Mouse (Mus musculus): ENCODE data around the gene Tmem107. TPM values are rescaled to one million over a fixed set of nuclear protein-coding genes. Genes with fewer than 3 reads are reported as not detected.

Gene Tmem107
- polyA plus RNA-seq (2014; fragmentation: Nextera tagmentation; extraction: Ambion mirVana) = 59.4 and 59.8 TPM in 2 replicates

DNA sequence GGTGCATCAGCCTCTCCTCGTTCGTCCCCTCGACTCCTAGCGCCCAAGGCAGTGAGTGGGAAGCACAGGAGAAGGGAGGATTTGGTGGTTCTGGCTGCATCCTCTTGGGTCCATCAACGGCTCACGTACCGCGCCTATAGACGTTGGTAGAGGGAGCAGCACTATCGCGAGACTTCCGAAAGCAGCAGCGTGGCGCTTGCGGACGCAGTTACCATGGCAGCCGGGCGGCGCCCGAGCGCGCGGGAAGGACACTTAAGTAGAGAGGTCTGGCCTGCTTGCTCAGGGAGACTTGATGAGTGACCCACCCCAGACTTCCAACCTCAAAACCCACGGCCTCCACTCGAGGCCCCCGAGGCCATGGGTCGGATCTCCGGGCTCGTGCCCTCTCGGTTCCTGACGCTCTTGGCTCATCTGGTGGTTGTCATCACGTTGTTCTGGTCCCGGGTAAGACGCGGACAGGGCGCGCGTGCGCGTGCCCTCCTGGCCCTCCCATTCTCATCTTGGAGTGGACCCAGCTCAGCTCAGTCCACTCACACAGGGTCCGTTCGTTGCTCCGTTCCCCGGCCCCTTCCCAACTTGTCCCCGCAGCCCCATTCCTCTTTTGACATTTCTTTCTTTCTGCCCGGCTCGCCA is at the start of gene Tmem107:
Gene Tmem107 (plus strand): TSS at position 217 of the 633 bp plus-strand sequence.
- Histone ChIP-seq H3K36me3 (ENCODE audit: control insufficient read depth, insufficient read depth, low read length) (no peaks in the 10 kb centered on the region), H3K4me1 (ENCODE audit: control insufficient read depth, insufficient read depth, low read length) (peaks cover 21% of the 10 kb centered on the region), H3K27me3 (ENCODE audit: control insufficient read depth, insufficient read depth, low read length) (no peaks in the 10 kb centered on the region), H3K9ac (replicated peaks; ENCODE audit: low read depth, low read length) (peak within 1 kb of the TSS; percentile 70), H3K4me3 (ENCODE audit: low read depth, low read length) (peak within 1 kb of the TSS; percentile 60), H3K27ac (ENCODE audit: low read length) (peak within 1 kb of the TSS; percentile 95), H3K4me2 (replicated peaks; ENCODE audit: low read depth, low read length) (peak within 1 kb of the TSS; percentile 52), H3K9me3 (ENCODE audit: control insufficient read depth, low read depth, low read length) (no peaks in the 10 kb centered on the region)
- ATAC-seq (ENCODE audit: insufficient number of reproducible peaks, insufficient read depth, low FRiP score, low read depth) = peak; percentile 93
- under 1% methylated on average over 47 of the region's 47 CpGs for WGBS

GRCm38 (mm10) chr11:69026562-69026961 is 44.0 kb upstream of the Tmem107 start:
- Histone ChIP-seq H3K36me3 (ENCODE audit: control insufficient read depth, insufficient read depth, low read length) (peaks cover 92% of the 10 kb centered on the region), H3K4me1 (ENCODE audit: control insufficient read depth, insufficient read depth, low read length) (no peaks in the 10 kb centered on the region), H3K27ac (ENCODE audit: low read length) (no peak overlapping the region), H3K9me3 (ENCODE audit: control insufficient read depth, low read depth, low read length) (no peaks in the 10 kb centered on the region), H3K4me2 (replicated peaks; ENCODE audit: low read depth, low read length) (no peak overlapping the region), H3K9ac (replicated peaks; ENCODE audit: low read depth, low read length) (no peak overlapping the region), H3K4me3 (ENCODE audit: low read depth, low read length) (no peak overlapping the region), H3K27me3 (ENCODE audit: control insufficient read depth, insufficient read depth, low read length) (no peaks in the 10 kb centered on the region)
- ATAC-seq (ENCODE audit: insufficient number of reproducible peaks, insufficient read depth, low FRiP score, low read depth) = no peak
- 93% methylated on average over 3 of the region's 3 CpGs for WGBS

- Histone ChIP-seq H3K27me3 (ENCODE audit: control insufficient read depth, insufficient read depth, low read length) (no peaks in the 10 kb centered on the region), H3K4me1 (ENCODE audit: control insufficient read depth, insufficient read depth, low read length) (no peaks in the 10 kb centered on the region), H3K4me3 (ENCODE audit: low read depth, low read length) (no peak overlapping the region), H3K36me3 (ENCODE audit: control insufficient read depth, insufficient read depth, low read length) (peaks cover 93% of the 10 kb centered on the region), H3K9ac (replicated peaks; ENCODE audit: low read depth, low read length) (no peak overlapping the region), H3K27ac (ENCODE audit: low read length) (no peak overlapping the region), H3K4me2 (replicated peaks; ENCODE audit: low read depth, low read length) (no peak overlapping the region), H3K9me3 (ENCODE audit: control insufficient read depth, low read depth, low read length) (no peaks in the 10 kb centered on the region)
- WGBS = 75% methylated on average over 2 of the region's 2 CpGs
- no peak for ATAC-seq (ENCODE audit: insufficient number of reproducible peaks, insufficient read depth, low FRiP score, low read depth)
Measured at GRCm38 (mm10) chr11:69028805-69029204, 41.8 kb upstream of the Tmem107 start.

DNA sequence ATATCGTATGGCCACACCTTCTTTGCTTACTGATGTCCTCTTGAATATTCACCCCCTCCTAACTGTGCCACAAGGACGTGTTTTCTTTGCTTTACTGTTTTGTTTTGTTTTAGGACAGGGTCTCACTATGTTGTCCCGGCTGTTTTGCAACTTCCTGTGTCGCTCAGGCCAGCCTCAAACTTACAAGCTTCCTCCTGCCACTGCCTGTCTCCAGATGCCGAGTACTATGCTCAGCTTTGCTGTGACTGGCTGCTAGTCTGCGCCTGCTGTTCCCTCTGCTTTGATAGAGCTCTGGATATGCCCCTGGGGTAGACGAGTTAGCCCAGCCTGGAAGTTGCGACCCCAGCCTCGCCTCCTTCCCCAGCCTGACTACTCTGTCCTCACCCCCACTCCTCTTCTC is 37.1 kb upstream of the Tmem107 start:
- H3K4me3 ChIP-seq (ENCODE audit: low read depth, low read length) = no peak overlapping the region
- no peaks in the 10 kb centered on the region for H3K9me3 ChIP-seq (ENCODE audit: control insufficient read depth, low read depth, low read length)
- H3K27ac ChIP-seq (ENCODE audit: low read length) = no peak overlapping the region
- H3K27me3 ChIP-seq (ENCODE audit: control insufficient read depth, insufficient read depth, low read length) = no peaks in the 10 kb centered on the region
- ATAC-seq (ENCODE audit: insufficient number of reproducible peaks, insufficient read depth, low FRiP score, low read depth) = no peak
- no peak overlapping the region for H3K4me2 ChIP-seq (replicated peaks; ENCODE audit: low read depth, low read length)
- H3K9ac ChIP-seq (replicated peaks; ENCODE audit: low read depth, low read length) = no peak overlapping the region
- H3K4me1 ChIP-seq (ENCODE audit: control insufficient read depth, insufficient read depth, low read length) = peaks cover 20% of the 10 kb centered on the region; the same call in 1 of the 2 replicates
- H3K36me3 ChIP-seq (ENCODE audit: control insufficient read depth, insufficient read depth, low read length) = peaks cover 63% of the 10 kb centered on the region
- WGBS = 74% methylated on average over 9 of the region's 9 CpGs

GRCm38 (mm10) chr11:69034585-69034984 is 36.0 kb upstream of the Tmem107 start:
- peaks cover 53% of the 10 kb centered on the region for H3K36me3 ChIP-seq (ENCODE audit: control insufficient read depth, insufficient read depth, low read length)
- WGBS = 86% methylated on average over 3 of the region's 3 CpGs
- no peak overlapping the region for H3K4me3 ChIP-seq (ENCODE audit: low read depth, low read length)
- peaks cover 29% of the 10 kb centered on the region for H3K4me1 ChIP-seq (ENCODE audit: control insufficient read depth, insufficient read depth, low read length)
- H3K9me3 ChIP-seq (ENCODE audit: control insufficient read depth, low read depth, low read length) = no peaks in the 10 kb centered on the region
- ATAC-seq (ENCODE audit: insufficient number of reproducible peaks, insufficient read depth, low FRiP score, low read depth) = no peak
- H3K9ac ChIP-seq (replicated peaks; ENCODE audit: low read depth, low read length) = no peak overlapping the region
- H3K27ac ChIP-seq (ENCODE audit: low read length) = no peak overlapping the region
- H3K4me2 ChIP-seq (replicated peaks; ENCODE audit: low read depth, low read length) = no peak overlapping the region
- no peaks in the 10 kb centered on the region for H3K27me3 ChIP-seq (ENCODE audit: control insufficient read depth, insufficient read depth, low read length)

GRCm38 (mm10) chr11:69035411-69035810 is 35.2 kb upstream of the Tmem107 start:
- Histone ChIP-seq H3K4me3 (ENCODE audit: low read depth, low read length) (0 out of 2 replicates have a peak overlapping the region, but pooled peaks have one; percentile 86), H3K27ac (ENCODE audit: low read length) (peak overlapping the region; percentile 69), H3K4me1 (ENCODE audit: control insufficient read depth, insufficient read depth, low read length) (peaks cover 29% of the 10 kb centered on the region), H3K27me3 (ENCODE audit: control insufficient read depth, insufficient read depth, low read length) (no peaks in the 10 kb centered on the region), H3K9me3 (ENCODE audit: control insufficient read depth, low read depth, low read length) (no peaks in the 10 kb centered on the region), H3K36me3 (ENCODE audit: control insufficient read depth, insufficient read depth, low read length) (peaks cover 46% of the 10 kb centered on the region), H3K9ac (replicated peaks; ENCODE audit: low read depth, low read length) (no peak overlapping the region), H3K4me2 (replicated peaks; ENCODE audit: low read depth, low read length) (no peak overlapping the region)
- WGBS = 80% methylated on average over 9 of the region's 9 CpGs
- no peak for ATAC-seq (ENCODE audit: insufficient number of reproducible peaks, insufficient read depth, low FRiP score, low read depth)

DNA sequence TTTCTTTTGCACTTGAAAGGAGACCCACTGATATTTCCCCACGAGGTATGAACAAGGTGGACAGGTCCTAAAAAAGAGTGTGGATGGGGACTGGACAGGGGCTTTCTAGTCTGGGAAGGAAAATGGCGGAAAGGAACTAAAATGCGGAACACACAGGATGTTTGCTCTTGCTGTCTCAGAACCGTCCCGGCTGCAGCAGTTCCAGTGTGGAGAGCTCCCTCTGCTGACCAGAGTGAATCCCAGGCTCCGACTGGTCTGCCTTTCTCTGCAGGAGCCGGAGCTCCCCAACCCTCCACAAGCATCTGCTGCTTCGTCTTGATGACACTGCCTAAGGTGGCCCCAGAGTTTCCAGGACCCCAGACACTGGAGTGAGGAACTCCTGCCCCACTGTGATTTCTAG is 34.8 kb upstream of the Tmem107 start:
- H3K36me3 ChIP-seq (ENCODE audit: control insufficient read depth, insufficient read depth, low read length) = peaks cover 42% of the 10 kb centered on the region
- no peaks in the 10 kb centered on the region for H3K9me3 ChIP-seq (ENCODE audit: control insufficient read depth, low read depth, low read length)
- 0 out of 2 replicates have a peak overlapping the region, but pooled peaks have one; percentile 18 for H3K9ac ChIP-seq (replicated peaks; ENCODE audit: low read depth, low read length)
- H3K27ac ChIP-seq (ENCODE audit: low read length) = peak overlapping the region; percentile 69
- H3K27me3 ChIP-seq (ENCODE audit: control insufficient read depth, insufficient read depth, low read length) = no peaks in the 10 kb centered on the region
- H3K4me3 ChIP-seq (ENCODE audit: low read depth, low read length) = peak overlapping the region; percentile 86; the same call in 1 of the 2 replicates
- WGBS = 5% methylated on average over 8 of the region's 8 CpGs
- H3K4me1 ChIP-seq (ENCODE audit: control insufficient read depth, insufficient read depth, low read length) = peaks cover 29% of the 10 kb centered on the region
- H3K4me2 ChIP-seq (replicated peaks; ENCODE audit: low read depth, low read length) = peak overlapping the region; percentile 45; the same call in 1 of the 2 replicates
- ATAC-seq (ENCODE audit: insufficient number of reproducible peaks, insufficient read depth, low FRiP score, low read depth) = peak; percentile 33; the same call in 1 of the 2 replicates

GRCm38 (mm10) chr11:69036486-69037230 is 33.9 kb upstream of the Tmem107 start:
- Histone ChIP-seq H3K4me1 (ENCODE audit: control insufficient read depth, insufficient read depth, low read length) (peaks cover 29% of the 10 kb centered on the region), H3K9me3 (ENCODE audit: control insufficient read depth, low read depth, low read length) (no peaks in the 10 kb centered on the region), H3K9ac (replicated peaks; ENCODE audit: low read depth, low read length) (peak overlapping the region; percentile 58), H3K4me3 (ENCODE audit: low read depth, low read length) (peak overlapping the region; percentile 86), H3K27ac (ENCODE audit: low read length) (peak overlapping the region; percentile 85), H3K4me2 (replicated peaks; ENCODE audit: low read depth, low read length) (peak overlapping the region; percentile 45), H3K27me3 (ENCODE audit: control insufficient read depth, insufficient read depth, low read length) (no peaks in the 10 kb centered on the region), H3K36me3 (ENCODE audit: control insufficient read depth, insufficient read depth, low read length) (peaks cover 34% of the 10 kb centered on the region)
- ATAC-seq (ENCODE audit: insufficient number of reproducible peaks, insufficient read depth, low FRiP score, low read depth) = no peak
- 7% methylated on average over 20 of the region's 20 CpGs for WGBS

All from stomach, embryonic 14.5 days (tissue).